Mouse (Mus musculus) CH12.LX (cell line): Measurements from ENCODE around the gene Dnm1. TPM values are rescaled to one million over a fixed set of nuclear protein-coding genes. Genes with fewer than 3 reads are reported as not detected.

Source experiments
- DNase-seq: peaks from one replicate; pipeline ENCODE4 v3.0.0-alpha.2; 2013; ENCODE audit errors: extremely low read depth
- H3K27ac ChIP-seq: 2 replicates; pipeline ENCODE4 v1.5.1; 2012; ENCODE audit warnings: low read depth, mild to moderate bottlenecking, control low read depth, moderate library complexity; ENCODE audit not compliant: insufficient read depth
- H3K27me3 ChIP-seq: replicated peaks from 2 replicates; pipeline ENCODE3; 2012; ENCODE audit warnings: inconsistent platforms
- H3K36me3 ChIP-seq, 2 experiments: replicated peaks in 1 of 2; 2 replicates each; pipeline versions ENCODE3 to v1.6.1; 2012; ENCODE audit warnings: inconsistent platforms in 1 of 2, low read length in 1 of 2, mild to moderate bottlenecking in 1 of 2, mixed read lengths in 1 of 2, moderate library complexity in 1 of 2; ENCODE audit not compliant: control insufficient read depth in 1 of 2, insufficient read depth in 1 of 2
- H3K4me1 ChIP-seq, 2 experiments: 2 replicates each; pipeline ENCODE4 v1.6.1; 2012; ENCODE audit warnings: inconsistent platforms in 1 of 2, moderate library complexity in 1 of 2; ENCODE audit not compliant: insufficient read depth in 2 of 2, control insufficient read depth in 1 of 2
- H3K4me2 ChIP-seq: 2 replicates; pipeline ENCODE4 v1.6.1; 2012; ENCODE audit warnings: low read depth, mild to moderate bottlenecking, control low read depth; ENCODE audit not compliant: poor library complexity, insufficient read depth, severe bottlenecking
- H3K4me3 ChIP-seq, 3 experiments: fragments of 150-350 bp in 1 of 3; sonication (generic) in 1 of 3; replicated peaks in 1 of 3; 2 replicates each; pipeline versions ENCODE3 to v1.5.1; 2011 to 2012; ENCODE audit warnings: low read depth in 2 of 3, low read length in 2 of 3, mild to moderate bottlenecking in 2 of 3, moderate library complexity in 2 of 3, control low read depth in 1 of 3, improper control_type of control experiment in 1 of 3, inconsistent platforms in 1 of 3, mixed read lengths in 1 of 3; ENCODE audit not compliant: poor library complexity in 1 of 3
- H3K79me2 ChIP-seq: replicated peaks from 2 replicates; pipeline ENCODE4 v1.6.1; 2012; ENCODE audit warnings: mild to moderate bottlenecking, moderate library complexity; ENCODE audit not compliant: control insufficient read depth, poor library complexity, insufficient read depth, severe bottlenecking; ENCODE audit errors: extremely low read depth
- H3K9ac ChIP-seq: 2 replicates; pipeline ENCODE4 v1.6.1; 2012; ENCODE audit warnings: low read depth, mild to moderate bottlenecking, control low read depth, moderate library complexity; ENCODE audit not compliant: insufficient read depth
- H3K9me3 ChIP-seq: replicated peaks from 2 replicates; pipeline ENCODE3; 2012; ENCODE audit warnings: low read length, inconsistent platforms, mixed read lengths
- CHD1 ChIP-seq: IDR thresholded peaks from 2 replicates; pipeline ENCODE4 v1.6.1; 2012; ENCODE audit warnings: low read depth, low read length, improper control_type of control experiment, inconsistent platforms
- EP300 ChIP-seq: IDR thresholded peaks from 2 replicates; pipeline ENCODE4 v1.6.1; 2011; ENCODE audit warnings: low read length, improper control_type of control experiment
- ETS1 ChIP-seq: conservative IDR thresholded peaks from 2 replicates; pipeline ENCODE4 v1.6.1; 2012; ENCODE audit warnings: low read depth, mild to moderate bottlenecking, inconsistent platforms, low read length, improper control_type of control experiment, moderate library complexity
- IRF4 ChIP-seq: IDR thresholded peaks from 2 replicates; pipeline ENCODE4 v1.6.1; 2014; ENCODE audit warnings: low read depth, mild to moderate bottlenecking, inconsistent platforms, low read length, improper control_type of control experiment
- MAFK ChIP-seq: IDR thresholded peaks from 2 replicates; pipeline ENCODE4 v1.6.1; 2011; ENCODE audit warnings: low read length, improper control_type of control experiment; ENCODE audit not compliant: insufficient replicate concordance
- MXI1 ChIP-seq: IDR thresholded peaks from 2 replicates; pipeline ENCODE4 v1.6.1; 2011; ENCODE audit warnings: mild to moderate bottlenecking, low read depth, low read length, improper control_type of control experiment
- NRF1 ChIP-seq: IDR thresholded peaks from 2 replicates; pipeline ENCODE4 v1.6.1; 2014; ENCODE audit warnings: low read depth, mild to moderate bottlenecking, inconsistent platforms, low read length, improper control_type of control experiment, moderate library complexity
- PAX5 ChIP-seq: IDR thresholded peaks from 2 replicates; pipeline ENCODE4 v1.6.1; 2012; ENCODE audit warnings: low read length, inconsistent platforms, mixed read lengths
- POLR2A ChIP-seq: IDR thresholded peaks from 2 replicates; pipeline ENCODE4 v1.6.1; 2011; ENCODE audit warnings: low read depth, mild to moderate bottlenecking, improper control_type of control experiment, low read length
- POLR2AphosphoS2 ChIP-seq: IDR thresholded peaks from 2 replicates; pipeline ENCODE4 v1.6.1; 2011; ENCODE audit warnings: low read depth, low read length, improper control_type of control experiment
- RCOR1 ChIP-seq: conservative IDR thresholded peaks from 2 replicates; pipeline ENCODE4 v1.6.1; 2012; ENCODE audit warnings: low read depth, mild to moderate bottlenecking, inconsistent platforms, low read length, improper control_type of control experiment
- TCF12 ChIP-seq: IDR thresholded peaks from 2 replicates; pipeline ENCODE4 v1.6.1; 2014; ENCODE audit warnings: low read depth, mild to moderate bottlenecking, inconsistent platforms, low read length, improper control_type of control experiment
- ZNF384 ChIP-seq: IDR thresholded peaks from 2 replicates; pipeline ENCODE4 v1.6.1; 2012; ENCODE audit warnings: low read depth, low read length, improper control_type of control experiment, inconsistent platforms
- dilution Hi-C: fragments of 300-500 bp; cut with MboI; formaldehyde crosslinking; loops from 2 replicates; pipeline ENCODE4 v1.14.3; 2020; ENCODE audit warnings: low sequenced_read_pairs; ENCODE audit not compliant: extremely low pct_unique_long_range_greater_than_20kb, extremely low pct_ligation_motif_present
- in situ Hi-C: fragments of 300-500 bp; cut with MboI; formaldehyde crosslinking; loops from 3 replicates; pipeline ENCODE4 v1.14.3; 2019; ENCODE audit warnings: low sequenced_read_pairs, low pct_ligation_motif_present, low pct_unique_long_range_greater_than_20kb, mixed read lengths
- polyA plus RNA-seq: library from polyadenylated mRNA; unstranded; fragments of >175 nt; gene quantifications from 2 replicates; pipeline ENCODE4 v1.2.1, GENCODE M21; 2012; ENCODE audit warnings: low read depth; ENCODE audit not compliant: insufficient read length
- total RNA-seq, 2 experiments: library from RNA; depleted of rRNA; stranded (reverse); fragments of 300-350 nt in 1 of 2; fragments of >200 nt in 1 of 2; gene quantifications; 2 replicates each; pipeline ENCODE4 v1.2.3; 2012 to 2014

Dnm1 gene
- total and polyA plus RNA-seq, 3 experiments, result 0.25 TPM; not detected in 2

DNA sequence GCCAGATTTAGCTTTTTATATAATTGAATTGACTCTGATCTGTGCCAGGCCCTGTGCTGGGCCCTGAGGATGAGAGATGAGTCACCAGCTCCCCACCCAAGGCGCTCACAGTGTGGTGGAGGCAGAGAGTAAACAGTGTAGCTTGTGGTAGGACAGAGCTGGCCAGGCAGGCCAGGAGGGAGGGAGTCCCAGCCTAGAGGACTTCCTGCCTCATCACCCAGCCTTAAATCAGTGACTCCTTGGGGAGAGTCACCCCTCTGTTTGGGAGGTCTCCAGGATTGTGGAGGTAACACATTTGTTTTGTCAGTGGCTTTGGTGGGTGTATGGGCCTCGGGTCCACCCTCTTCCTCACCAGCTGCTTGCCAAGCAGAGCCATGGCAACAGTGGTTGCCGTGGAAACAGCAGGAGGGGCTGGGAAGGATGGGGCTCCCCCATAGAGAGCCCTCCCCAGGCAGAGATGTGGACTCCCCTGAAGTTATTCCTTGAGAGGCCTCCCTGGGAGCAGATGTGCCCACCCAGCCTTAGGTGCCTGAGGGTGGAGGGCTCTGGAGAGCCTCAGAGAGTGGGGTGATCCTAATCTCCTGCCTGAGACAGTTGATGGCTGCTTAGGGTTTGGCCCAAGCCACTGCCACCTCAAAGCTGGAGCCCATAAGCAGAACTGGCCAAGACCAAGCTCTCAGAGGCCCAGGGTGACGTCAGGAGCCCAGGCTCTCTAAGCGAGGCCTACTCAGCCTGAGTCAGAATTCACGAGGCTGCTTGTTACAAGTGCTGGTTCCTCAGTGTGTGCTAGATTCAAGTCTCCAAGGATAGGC is 10.4 kb downstream of the Dnm1 start:
- no peak for TF ChIP-seq MXI1
- TF ChIP-seq TCF12, result no peak
- peak; percentile 43; the same call in 1 of the 2 replicates for TF ChIP-seq IRF4
- H3K27me3 ChIP-seq, result peaks cover 77% of the 10 kb centered on the region
- DNase-seq, result peak; percentile 42

DNA sequence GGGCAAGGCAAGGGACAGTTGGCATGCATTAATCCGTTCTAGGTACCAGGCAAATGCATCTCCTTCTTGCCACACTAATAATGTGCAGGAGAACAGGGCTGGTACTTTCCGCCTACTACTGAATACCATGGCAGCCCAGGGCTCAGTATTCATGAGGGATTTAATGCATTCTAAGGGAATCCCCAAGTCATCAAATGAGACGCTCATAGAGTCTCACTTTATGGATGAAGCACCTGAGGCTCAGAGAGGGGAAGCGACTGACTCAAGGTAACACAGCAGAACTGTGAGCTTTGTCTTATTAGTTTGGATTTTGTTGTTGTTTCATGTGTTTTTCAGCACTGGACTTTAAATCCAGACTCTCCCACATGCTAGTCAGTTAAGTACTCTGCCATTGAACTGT is 11.1 kb downstream of the Dnm1 start:
- no peak overlapping the region for H3K9ac ChIP-seq
- H3K9me3 ChIP-seq, result peaks cover 7% of the 10 kb centered on the region
- no peak overlapping the region for H3K27ac ChIP-seq
- in situ Hi-C loops (no loop called here), dilution Hi-C loops (no loop called here)
- H3K4me1 ChIP-seq, result peaks cover 0 to 6% of the 10 kb centered on the region in 2 experiments; a peak in 2 of 4 replicates
- no peak overlapping the region for H3K4me2 ChIP-seq
- no peaks in the 10 kb centered on the region for H3K36me3 ChIP-seq
- H3K27me3 ChIP-seq, result peaks cover 76% of the 10 kb centered on the region
- TF ChIP-seq ETS1, result no peak
- no peak for TF ChIP-seq MAFK
- TF ChIP-seq PAX5, result no peak
- TF ChIP-seq POLR2AphosphoS2, result no peak
- no peak for TF ChIP-seq NRF1
- no peak for TF ChIP-seq POLR2A
- TF ChIP-seq IRF4, result no peak
- TF ChIP-seq CHD1, result no peak
- no peak for TF ChIP-seq EP300
- no peak for TF ChIP-seq TCF12
- TF ChIP-seq ZNF384, result no peak
- no peak for TF ChIP-seq RCOR1
- no peak overlapping the region for H3K4me3 ChIP-seq
- DNase-seq, result no peak
- H3K79me2 ChIP-seq, result no peaks in the 10 kb centered on the region

More for the DNA sequence above, 10.4 kb downstream of the Dnm1 start:
- H3K4me3 ChIP-seq, result no peak overlapping the region
- H3K9me3 ChIP-seq, result peaks cover 6% of the 10 kb centered on the region
- H3K4me2 ChIP-seq, result no peak overlapping the region
- dilution Hi-C loops (no loop called here), in situ Hi-C loops (no loop called here)
- no peaks in the 10 kb centered on the region for H3K79me2 ChIP-seq
- no peak overlapping the region for H3K9ac ChIP-seq
- no peaks in the 10 kb centered on the region for H3K36me3 ChIP-seq
- H3K4me1 ChIP-seq, result peaks cover 0 to 6% of the 10 kb centered on the region in 2 experiments; a peak in 2 of 4 replicates
- H3K27ac ChIP-seq, result no peak overlapping the region
